Mouse (Mus musculus) cerebellum, postnatal 14 days (tissue): Measurements from ENCODE around the gene Pex1.
"Not testable (repeated sequence)": the region's sequence is repeated elsewhere in the genome, so short reads cannot be mapped to it uniquely, and the experiment has no call there.

Experiments used
- DNase-seq, 2 experiments: peaks; one replicate each; pipeline ENCODE4 v3.0.0; 2021; ENCODE audit warnings: mixed read lengths in 2 of 2

The Pex1 gene

DNA sequence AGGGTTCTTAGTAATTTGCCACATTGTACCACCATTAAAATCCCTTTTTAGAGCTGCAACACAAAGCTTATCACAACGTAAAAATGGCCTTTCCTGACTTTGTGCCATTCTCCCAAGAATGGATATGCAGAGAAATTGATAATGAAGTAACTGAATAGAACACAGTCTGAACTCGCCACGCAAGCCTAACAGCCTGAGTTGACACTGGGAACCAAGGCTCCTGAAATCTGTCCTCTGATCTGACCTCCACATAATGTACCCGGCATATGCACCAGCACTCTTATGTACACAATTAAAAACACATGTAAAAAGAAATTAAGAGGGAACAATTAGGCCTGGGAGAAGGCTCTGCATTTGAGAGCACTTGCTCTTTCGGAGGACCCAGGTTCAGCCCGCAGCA, 49.5 kb downstream of the Pex1 start:
- no peak for DNase-seq

DNA sequence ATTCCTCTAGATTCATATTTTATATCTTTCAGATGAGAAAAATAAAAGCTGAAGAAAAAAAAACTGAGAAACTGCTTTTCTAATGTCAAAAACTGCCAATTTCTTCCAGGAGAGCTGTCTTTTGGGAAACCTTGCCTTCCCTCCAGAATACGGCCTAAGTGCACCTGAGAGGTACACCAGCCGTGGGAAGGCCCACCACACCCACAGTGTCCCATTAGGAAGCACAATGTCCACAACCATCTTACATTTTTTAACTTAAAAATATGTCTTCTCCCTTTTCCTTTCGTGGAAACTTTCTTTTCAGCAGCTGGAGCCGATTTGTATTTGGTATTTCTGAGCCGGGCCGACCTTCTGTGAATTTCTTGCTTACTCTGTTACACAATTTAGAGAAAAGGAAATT, 50.7 kb downstream of the Pex1 start:
- no peak for DNase-seq

DNA sequence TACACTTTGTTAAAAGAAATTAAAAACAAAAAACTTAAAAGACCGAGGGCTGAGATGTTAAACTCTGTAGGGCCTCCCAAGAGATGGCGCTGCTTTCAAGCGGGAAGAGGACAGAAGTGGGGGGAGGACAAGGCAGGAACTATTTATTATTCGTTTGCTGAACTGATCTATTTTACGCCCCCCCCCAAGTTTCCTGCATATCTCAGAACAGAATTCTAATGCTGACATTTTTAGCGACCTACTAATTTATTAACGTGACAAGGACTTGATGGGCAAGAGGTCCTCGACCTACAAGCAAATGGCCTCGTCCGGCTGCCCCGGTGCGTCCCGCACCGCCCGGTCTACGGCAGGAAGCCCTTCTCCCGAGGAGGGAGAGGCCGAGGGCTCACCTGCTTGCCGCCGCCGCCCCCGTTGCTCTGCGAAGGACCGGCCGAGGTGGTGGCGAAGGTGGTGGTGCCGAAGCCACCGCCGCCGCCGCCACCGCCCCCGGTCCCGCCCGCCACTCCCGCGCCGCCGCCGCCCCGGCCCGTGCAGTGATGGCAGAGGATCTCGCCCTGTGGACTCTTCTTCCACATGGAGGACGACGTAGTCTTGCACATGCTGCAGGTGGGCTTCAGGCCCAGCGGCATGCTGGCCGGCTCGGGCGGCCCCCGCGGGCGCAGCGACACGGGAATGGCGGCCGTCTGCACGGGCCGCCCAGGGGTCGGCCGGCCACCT, 51.3 kb downstream of the Pex1 start:
- DNase-seq: peak; percentile 55 to 61

DNA sequence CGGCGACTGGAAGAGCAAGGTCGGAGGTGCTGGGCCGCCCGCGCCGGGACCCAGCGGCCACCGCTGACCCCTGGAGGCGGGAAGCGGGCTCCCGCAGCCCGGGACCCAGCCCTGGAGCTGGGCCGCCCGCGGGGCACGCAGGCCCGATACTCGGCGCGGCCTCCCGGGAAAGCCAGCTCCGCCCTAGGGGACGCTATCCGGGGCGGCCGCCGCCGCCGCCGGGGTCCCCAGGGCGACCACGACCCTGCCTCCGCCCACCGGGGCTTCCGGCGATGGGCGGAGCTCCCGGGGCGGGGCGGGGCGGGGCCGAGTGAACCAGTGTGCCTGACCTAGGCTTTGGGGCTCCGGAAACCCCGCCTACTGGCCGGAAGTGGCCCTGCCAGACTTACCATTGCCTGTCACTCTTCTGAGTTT, 51.8 kb downstream of the Pex1 start:
- DNase-seq: peak; percentile 87 to 91

DNA sequence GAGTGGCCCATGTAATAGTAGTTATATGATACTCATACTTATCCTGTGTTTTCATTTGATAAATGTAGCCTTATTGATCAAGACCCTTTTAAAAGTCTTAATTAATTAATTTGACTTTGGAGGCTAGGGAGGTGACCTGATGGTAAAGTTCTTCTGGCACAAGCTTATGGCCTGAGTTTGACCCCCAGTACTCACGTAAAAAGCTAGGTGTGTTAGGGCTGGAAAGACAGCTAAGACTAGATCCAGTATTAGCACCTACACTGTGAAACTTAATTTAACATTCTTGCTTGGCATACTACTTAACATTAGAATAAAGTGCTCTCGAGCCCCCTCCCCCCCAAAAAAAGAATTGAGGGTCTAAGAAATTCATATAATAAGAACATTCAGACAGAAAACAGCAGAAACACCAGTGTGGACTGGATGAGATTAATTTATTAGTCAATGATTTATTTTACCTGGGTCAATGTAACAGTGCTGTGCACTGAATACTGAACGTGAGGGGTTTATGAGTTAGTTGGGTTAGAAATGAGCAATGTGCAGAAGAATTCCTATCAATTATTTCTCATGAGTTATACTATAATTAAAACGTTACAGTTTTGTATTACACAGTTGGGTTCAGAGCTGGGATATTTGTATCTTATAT, 52.5 kb downstream of the Pex1 start:
- peak in 1 of 2 experiments; percentile 12 for DNase-seq

DNA sequence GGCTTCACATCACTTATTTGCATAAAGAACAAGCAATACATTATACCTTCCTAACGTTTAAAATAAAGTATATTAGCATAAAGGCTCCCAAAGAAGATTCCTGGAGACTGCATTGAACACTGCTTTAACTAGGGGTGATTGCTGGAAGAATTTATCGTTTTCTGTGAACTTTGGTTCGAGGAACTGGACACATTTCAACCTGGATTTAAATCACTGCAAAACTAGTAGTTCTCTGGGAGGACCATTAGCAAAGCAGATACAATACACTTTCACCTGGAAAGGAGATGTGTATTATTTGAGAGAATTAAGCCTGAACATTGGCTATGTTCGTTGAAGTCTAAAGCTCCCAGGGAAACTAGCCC, 53.0 kb downstream of the Pex1 start:
- no peak for DNase-seq

DNA sequence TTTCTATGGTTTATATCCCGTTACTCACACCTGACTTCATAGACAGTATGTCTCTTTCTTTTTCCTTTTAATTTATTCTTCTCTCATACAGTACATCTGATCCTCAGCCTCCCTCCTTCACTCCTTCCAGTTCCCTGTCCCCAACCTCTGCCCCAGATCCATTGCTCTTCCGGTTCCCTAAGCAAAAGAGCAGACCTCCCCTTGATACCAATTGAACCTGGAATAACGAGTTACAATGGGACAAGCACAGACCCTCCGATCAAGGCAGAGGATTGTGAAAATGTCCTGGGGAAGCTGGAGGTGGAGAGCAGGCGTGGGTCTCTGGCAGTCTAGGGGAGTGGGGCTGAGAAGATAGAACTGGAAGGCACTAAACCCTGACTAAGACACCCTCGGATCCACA, 55.0 kb downstream of the Pex1 start, which contains the start of gene Tmbim7:
Gene Tmbim7, plus strand, starts transcription at position 301 of the 400 bp plus-strand sequence.
- DNase-seq: no peak

DNA sequence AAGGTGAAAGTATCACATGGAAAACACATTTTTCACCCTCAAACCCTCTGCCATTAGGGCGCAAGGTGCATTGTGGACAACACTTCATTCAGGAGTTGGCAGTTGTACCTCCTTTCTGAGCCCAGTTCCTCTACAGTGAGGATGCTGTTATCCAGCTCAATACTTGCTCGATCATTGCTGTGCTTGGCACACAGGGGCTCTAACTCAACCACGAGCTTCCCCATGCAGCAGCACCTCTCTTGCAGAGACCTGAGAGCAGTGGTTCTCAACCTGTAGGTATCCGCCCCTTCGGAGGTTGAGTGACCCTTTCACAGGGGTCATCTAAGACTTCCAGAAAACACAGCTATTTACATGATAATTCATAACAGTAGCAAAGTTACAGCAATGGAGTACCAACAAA, 55.8 kb downstream of the Pex1 start:
- no peak for DNase-seq

DNA sequence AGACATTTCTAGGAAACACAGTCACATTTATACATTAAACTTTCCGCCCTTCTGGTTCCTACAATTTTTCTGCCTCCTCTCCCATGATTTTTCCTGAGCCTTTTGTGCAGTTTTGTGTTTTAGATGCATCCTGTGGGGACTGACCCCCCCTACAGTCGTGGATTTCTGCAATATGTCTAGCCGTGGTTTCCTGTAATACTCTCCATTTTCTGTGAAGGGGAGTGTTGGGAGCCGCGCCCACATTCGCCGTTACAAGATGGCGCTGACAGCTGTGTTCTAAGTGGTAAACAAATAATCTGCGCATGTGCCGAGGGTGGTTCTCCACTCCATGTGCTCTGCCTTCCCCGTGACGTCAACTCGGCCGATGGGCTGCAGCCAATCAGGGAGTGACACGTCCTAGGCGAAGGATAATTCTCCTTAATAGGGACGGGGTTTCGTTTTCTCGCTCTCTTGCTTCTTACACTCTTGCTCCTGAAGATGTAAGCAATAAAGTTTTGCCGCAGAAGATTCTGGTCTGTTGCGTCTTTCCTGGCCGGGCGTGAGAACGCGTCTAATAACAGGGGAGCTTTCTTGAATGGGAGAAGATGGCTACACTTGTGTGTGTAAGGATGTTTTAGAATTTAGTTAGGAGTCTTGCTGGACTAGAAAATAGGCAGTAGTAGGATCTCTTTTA, 57.2 kb downstream of the Pex1 start:
- DNase-seq: not testable (repeated sequence)

DNA sequence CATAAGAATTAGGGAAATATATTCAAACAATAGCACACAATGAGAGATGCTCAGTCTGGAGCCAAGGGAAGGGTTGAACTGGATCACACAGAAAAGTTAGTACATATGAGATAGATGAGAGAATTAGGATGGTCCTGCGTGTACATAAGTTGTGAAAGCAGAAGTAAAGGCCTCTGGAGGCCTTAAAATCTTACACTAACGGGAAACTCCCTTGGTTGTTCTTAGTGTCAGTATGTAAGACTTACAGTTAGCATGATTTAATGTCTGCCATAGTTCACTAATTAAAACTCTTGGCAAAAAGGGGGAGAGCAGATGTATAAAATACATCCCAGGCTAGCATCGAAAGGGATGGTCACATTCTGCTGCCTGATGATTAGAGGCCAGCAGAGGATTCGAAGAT, 57.9 kb downstream of the Pex1 start:
- DNase-seq: no peak

DNA sequence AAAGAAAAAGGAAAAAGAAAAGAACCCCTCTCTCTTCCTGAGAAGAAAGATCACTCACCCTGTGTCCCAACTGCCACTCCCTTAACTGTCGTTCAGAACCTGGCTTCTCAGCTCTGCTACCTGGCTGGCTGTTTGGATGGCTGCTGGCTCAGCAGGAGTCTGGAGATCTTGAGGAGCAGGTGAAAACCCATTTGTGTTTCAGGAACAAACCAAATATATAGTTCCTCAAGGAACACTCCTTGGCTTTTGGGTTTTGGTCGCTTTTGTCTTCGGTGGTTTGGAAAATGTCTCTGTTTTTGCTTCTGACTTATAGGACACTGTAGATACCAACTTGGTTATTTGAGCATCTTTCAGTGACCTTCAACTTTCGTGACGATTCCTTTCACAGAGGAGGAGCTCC, 61.2 kb downstream of the Pex1 start, which contains the start of gene Gatad1:
Gene Gatad1, minus strand, starts transcription at position 101 of the 400 bp plus-strand sequence.
- no peak for DNase-seq

DNA sequence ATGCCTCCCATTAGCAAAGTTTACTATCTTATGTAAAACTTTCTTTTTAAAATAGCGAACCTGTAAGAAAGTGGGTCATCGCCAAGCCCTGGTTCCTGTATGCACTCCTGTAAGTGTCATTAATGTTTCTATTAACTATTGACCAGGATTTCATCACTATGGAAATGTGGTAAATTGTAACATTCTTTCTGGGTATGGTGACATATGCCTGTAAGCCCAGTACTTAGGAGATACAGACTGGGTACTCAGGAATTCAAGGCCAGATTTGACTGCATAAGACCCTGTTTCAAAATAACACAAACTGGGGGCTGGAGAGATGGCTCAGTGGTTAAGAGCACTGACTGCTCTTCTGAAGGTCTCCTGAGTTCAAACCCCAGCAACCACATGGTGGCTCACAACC, 69.4 kb downstream of the Pex1 start:
- no peak for DNase-seq

DNA sequence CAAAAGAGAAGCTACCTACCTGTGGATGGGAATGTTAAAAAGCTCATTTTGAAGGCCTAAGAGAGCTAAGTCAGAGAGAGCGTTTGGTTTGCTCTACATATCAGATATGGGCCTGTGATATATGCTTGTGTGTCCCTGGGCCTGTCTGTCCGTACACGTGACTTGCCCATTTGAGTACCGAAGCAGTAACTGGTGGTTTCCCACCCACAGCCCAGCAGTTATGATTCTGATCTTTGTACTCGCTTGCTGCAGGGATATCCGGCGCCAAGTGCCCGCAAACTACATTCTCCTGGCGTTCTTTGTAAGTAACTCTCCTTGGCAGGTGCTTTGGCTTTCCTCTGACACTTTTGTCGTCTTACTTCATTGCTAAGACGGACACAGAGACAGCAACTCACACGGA, 70.7 kb downstream of the Pex1 start:
- DNase-seq: no peak

DNA sequence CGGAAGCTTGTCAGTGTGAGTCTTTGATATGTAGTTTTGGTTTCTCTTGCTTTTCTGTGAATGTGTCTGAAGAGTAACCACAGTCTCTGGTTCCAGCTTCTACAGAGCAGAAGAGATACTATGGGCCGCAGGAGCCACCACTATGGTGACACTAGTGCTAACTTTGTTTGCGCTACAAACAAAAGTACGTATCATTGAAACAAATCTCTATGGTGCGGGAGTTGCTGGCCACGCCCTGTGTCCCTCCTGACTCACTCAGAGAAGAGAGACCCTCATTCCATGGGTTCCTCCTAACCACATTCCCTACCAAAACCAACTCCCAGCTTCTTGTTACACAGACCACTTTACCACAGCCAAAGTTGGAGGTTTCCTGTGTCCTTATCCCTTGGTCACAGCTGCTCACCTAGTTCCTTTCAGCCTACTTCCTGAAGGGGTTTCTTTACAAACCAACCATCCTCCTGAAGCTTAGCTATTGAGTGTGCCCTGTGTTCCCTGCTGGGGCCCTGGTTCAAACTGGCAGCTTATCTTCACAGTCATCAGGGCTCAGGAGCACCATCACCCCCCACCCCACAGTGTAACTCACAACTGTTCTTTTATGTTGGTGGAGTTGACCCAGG, 74.2 kb downstream of the Pex1 start:
- DNase-seq: no peak
